In genomic region chr11:106366316-106366715, GRCm38 (mm10) we compare ENCODE assay signal across 8 mouse cellular contexts. TPM values are rescaled to one million over a fixed set of nuclear protein-coding genes. Genes with fewer than 3 reads are reported as not detected.
DNase-seq lines count a peak whose midpoint lies in the region; ATAC-seq and TF ChIP-seq lines count a peak whose summit lies in the region.

No protein-coding gene starts in this region.

- peak; percentile 90 for TF ChIP-seq CTCF in left cerebral cortex, adult 2 months (IDR thresholded peaks at IDR 0.05)
- TF ChIP-seq CTCF in spleen, adult 2 months (IDR thresholded peaks at IDR 0.05; ENCODE audit: extremely low read depth, insufficient read depth, insufficient read length, insufficient replicate concordance), result peak; percentile 84; the same call in 1 of the 2 replicates

- no peaks in the 10 kb centered on the region for H3K9me3 ChIP-seq in forebrain, embryonic 10.5 days
- no peaks in the 10 kb centered on the region for H3K9me3 ChIP-seq in forebrain, embryonic 16.5 days (ENCODE audit: control insufficient read depth, low read length)
- no peaks in the 10 kb centered on the region for H3K9me3 ChIP-seq in forebrain, embryonic 13.5 days (replicated peaks)

- H3K27me3 ChIP-seq in forebrain, embryonic 10.5 days (ENCODE audit: poor library complexity, severe bottlenecking), result 0 out of 2 replicates have a peak, but pooled peaks cover 6% of the 10 kb centered on the region
- H3K27me3 ChIP-seq in forebrain, embryonic 16.5 days (replicated peaks; ENCODE audit: control insufficient read depth, insufficient read depth, low read length), result no peaks in the 10 kb centered on the region
- no peaks in the 10 kb centered on the region for H3K27me3 ChIP-seq in forebrain, embryonic 13.5 days
- no peaks in the 10 kb centered on the region for H3K27me3 ChIP-seq in spleen, adult 2 months (ENCODE audit: control insufficient read depth, insufficient read depth, low read length)

- intact Hi-C loops in left cerebral cortex, adult 2 months (cut with DNase I), result loop anchor here (5.0 kb wide), 1 partner anchor 64 kb away; the partner anchor contains the start of gene Gh

- no peak overlapping the region for H3K4me2 ChIP-seq in forebrain, embryonic 16.5 days (ENCODE audit: low read length)
- H3K4me2 ChIP-seq in forebrain, embryonic 13.5 days, result no peak overlapping the region

- H3K36me3 ChIP-seq in forebrain, embryonic 10.5 days (replicated peaks), result no peaks in the 10 kb centered on the region
- H3K36me3 ChIP-seq in forebrain, embryonic 16.5 days (ENCODE audit: control insufficient read depth, insufficient read depth), result no peaks in the 10 kb centered on the region
- no peaks in the 10 kb centered on the region for H3K36me3 ChIP-seq in forebrain, embryonic 13.5 days (ENCODE audit: poor library complexity, severe bottlenecking)
- no peaks in the 10 kb centered on the region for H3K36me3 ChIP-seq in spleen, adult 2 months (ENCODE audit: control insufficient read depth, insufficient read depth, low read length)

- no peak overlapping the region for H3K27ac ChIP-seq in forebrain, embryonic 10.5 days
- H3K27ac ChIP-seq in forebrain, embryonic 16.5 days (ENCODE audit: low read length), result no peak overlapping the region
- H3K27ac ChIP-seq in forebrain, embryonic 13.5 days, result no peak overlapping the region
- no peak overlapping the region for H3K27ac ChIP-seq in left cerebral cortex, adult 2 months
- H3K27ac ChIP-seq in spleen, adult 2 months (ENCODE audit: insufficient read depth, low read length), result no peak overlapping the region

- TF ChIP-seq POLR2A in spleen, adult 2 months (IDR thresholded peaks at IDR 0.05; ENCODE audit: low read depth, low read length), result no peak

- no peak for ATAC-seq in forebrain, embryonic 16.5 days
- ATAC-seq in forebrain, embryonic 13.5 days, result peak; percentile 43; the same call in 1 of the 2 replicates
- ATAC-seq in megakaryocyte-erythroid progenitor cell, adult 5-6 weeks (replicated peaks; ENCODE audit: low FRiP score, low TSS enrichment, poor library complexity, severe bottlenecking), result peak; percentile 84

- peak; percentile 76 for DNase-seq in forebrain, embryonic 10.5 days (ENCODE audit: extremely low spot score, low spot score)
- peak; percentile 43 for DNase-seq in c-Kit-negative CD71-positive TER-119-positive erythroid progenitor cells, embryonic 14.5 days (ENCODE audit: low read depth, low spot score)
- peak; percentile 94 for DNase-seq in heart, postnatal 4 days
- DNase-seq in left cerebral cortex, adult 2 months (ENCODE audit: extremely low spot score in 1 of 2, low spot score in 2 of 2), result peak; percentile 59 to 80
- DNase-seq in spleen, adult 2 months (ENCODE audit: low read depth in 1 of 2, low spot score in 2 of 2), result peak in 1 of 2 experiments; percentile 73

- peaks cover 27% of the 10 kb centered on the region for H3K4me1 ChIP-seq in forebrain, embryonic 10.5 days
- H3K4me1 ChIP-seq in forebrain, embryonic 16.5 days (replicated peaks; ENCODE audit: control insufficient read depth, insufficient read depth, low read length), result 0 out of 2 replicates have a peak, but pooled peaks cover 3% of the 10 kb centered on the region
- H3K4me1 ChIP-seq in forebrain, embryonic 13.5 days, result peaks cover 10% of the 10 kb centered on the region
- H3K4me1 ChIP-seq in spleen, adult 2 months (ENCODE audit: control insufficient read depth, insufficient read depth, insufficient read length), result no peaks in the 10 kb centered on the region

- H3K4me3 ChIP-seq in forebrain, embryonic 10.5 days, result no peak overlapping the region
- no peak overlapping the region for H3K4me3 ChIP-seq in forebrain, embryonic 16.5 days (replicated peaks; ENCODE audit: low read length)
- no peak overlapping the region for H3K4me3 ChIP-seq in forebrain, embryonic 13.5 days
- no peak overlapping the region for H3K4me3 ChIP-seq in left cerebral cortex, adult 2 months
- H3K4me3 ChIP-seq in spleen, adult 2 months (ENCODE audit: extremely low read depth, insufficient read depth, insufficient read length), result no peak overlapping the region

- H3K9ac ChIP-seq in forebrain, embryonic 16.5 days (replicated peaks; ENCODE audit: low read depth, low read length), result no peak overlapping the region
- H3K9ac ChIP-seq in forebrain, embryonic 13.5 days, result no peak overlapping the region

- 12% methylated on average over 3 of the region's 3 CpGs for WGBS in forebrain, embryonic 10.5 days
- 14% methylated on average over 3 of the region's 3 CpGs for WGBS in forebrain, embryonic 16.5 days
- WGBS in forebrain, embryonic 13.5 days, result 20% methylated on average over 3 of the region's 3 CpGs
- whole genome bisulfite sequencing in spleen, adult 2 months, result 4% methylated on average over 3 of the region's 3 CpGs

RNA-seq across cellular contexts. Expression of gene Prr29, which starts 1.0 kb away (rescaled TPM):
- not detected in 2 replicates for polyA plus RNA-seq in forebrain, embryonic 10.5 days (2016; fragmentation: Nextera tagmentation; extraction: Ambion mirVana)
- polyA plus RNA-seq in forebrain, embryonic 16.5 days (2015; fragmentation: Nextera tagmentation; extraction: Ambion mirVana), result not detected in 2 replicates
- not detected in 2 replicates for polyA plus RNA-seq in forebrain, embryonic 13.5 days (2015; fragmentation: Nextera tagmentation; extraction: Ambion mirVana)
- under 1 TPM; 0.41 to 0.52 TPM for total RNA-seq in heart, postnatal 4 days (2021)
- not detected for total RNA-seq in left cerebral cortex, adult 2 months (2021)
- 4.6 TPM in 1 of 2 replicates, not detected in the other for total RNA-seq in megakaryocyte-erythroid progenitor cell, adult 5-6 weeks (2014; fragmentation: Nextera tagmentation)
- not detected in 2 replicates for total RNA-seq in megakaryocyte-erythroid progenitor cell, adult 5-6 weeks (2017)
- polyA plus RNA-seq in spleen, adult 2 months (2012; rRNA removed), result 0.55 and 0.82 TPM in 2 replicates

RNA-seq across cellular contexts. Expression of gene Scn4a, which starts 13.2 kb away (rescaled TPM):
- polyA plus RNA-seq in forebrain, embryonic 10.5 days (2016; fragmentation: Nextera tagmentation; extraction: Ambion mirVana), result 0.07 TPM in 1 of 2 replicates, not detected in the other
- 0.03 TPM in 1 of 2 replicates, not detected in the other for polyA plus RNA-seq in forebrain, embryonic 16.5 days (2015; fragmentation: Nextera tagmentation; extraction: Ambion mirVana)
- polyA plus RNA-seq in forebrain, embryonic 13.5 days (2015; fragmentation: Nextera tagmentation; extraction: Ambion mirVana), result 0.04 TPM in 1 of 2 replicates, not detected in the other
- 1 to 10 TPM; 2.5 to 3.5 TPM for total RNA-seq in heart, postnatal 4 days (2021)
- not detected for total RNA-seq in left cerebral cortex, adult 2 months (2021)
- 0.11 TPM in 1 of 2 replicates, not detected in the other for total RNA-seq in megakaryocyte-erythroid progenitor cell, adult 5-6 weeks (2014; fragmentation: Nextera tagmentation)
- not detected in 2 replicates for total RNA-seq in megakaryocyte-erythroid progenitor cell, adult 5-6 weeks (2017)
- 6.1 and 6.5 TPM in 2 replicates for polyA plus RNA-seq in spleen, adult 2 months (2012; rRNA removed)

RNA-seq across cellular contexts. Expression of gene Icam2, which starts 21.6 kb away (rescaled TPM):
- 14.8 and 17.5 TPM in 2 replicates for polyA plus RNA-seq in forebrain, embryonic 10.5 days (2016; fragmentation: Nextera tagmentation; extraction: Ambion mirVana)
- polyA plus RNA-seq in forebrain, embryonic 16.5 days (2015; fragmentation: Nextera tagmentation; extraction: Ambion mirVana), result 10.9 and 12.6 TPM in 2 replicates
- polyA plus RNA-seq in forebrain, embryonic 13.5 days (2015; fragmentation: Nextera tagmentation; extraction: Ambion mirVana), result 10.3 and 11.6 TPM in 2 replicates
- total RNA-seq in heart, postnatal 4 days (2021), result 10 to 100 TPM; 55.6 to 56.5 TPM
- 1 to 10 TPM; 3.2 to 3.6 TPM for total RNA-seq in left cerebral cortex, adult 2 months (2021)
- total RNA-seq in megakaryocyte-erythroid progenitor cell, adult 5-6 weeks (2014; fragmentation: Nextera tagmentation), result 20.5 and 46.5 TPM in 2 replicates
- 51.4 and 82.3 TPM in 2 replicates for total RNA-seq in megakaryocyte-erythroid progenitor cell, adult 5-6 weeks (2017)
- polyA plus RNA-seq in spleen, adult 2 months (2012; rRNA removed), result 82.6 and 93.8 TPM in 2 replicates

RNA-seq across cellular contexts. Expression of gene Cd79b, which starts 51.8 kb away (rescaled TPM):
- 0.82 and 1.2 TPM in 2 replicates for polyA plus RNA-seq in forebrain, embryonic 10.5 days (2016; fragmentation: Nextera tagmentation; extraction: Ambion mirVana)
- polyA plus RNA-seq in forebrain, embryonic 16.5 days (2015; fragmentation: Nextera tagmentation; extraction: Ambion mirVana), result 0.65 and 0.75 TPM in 2 replicates
- 0.27 and 0.49 TPM in 2 replicates for polyA plus RNA-seq in forebrain, embryonic 13.5 days (2015; fragmentation: Nextera tagmentation; extraction: Ambion mirVana)
- total RNA-seq in heart, postnatal 4 days (2021), result 1 to 10 TPM; 1.2 to 2.1 TPM
- not detected for total RNA-seq in left cerebral cortex, adult 2 months (2021)
- 5.1 and 21.6 TPM in 2 replicates for total RNA-seq in megakaryocyte-erythroid progenitor cell, adult 5-6 weeks (2014; fragmentation: Nextera tagmentation)
- 1.4 and 3.5 TPM in 2 replicates for total RNA-seq in megakaryocyte-erythroid progenitor cell, adult 5-6 weeks (2017)
- polyA plus RNA-seq in spleen, adult 2 months (2012; rRNA removed), result 556 and 588 TPM in 2 replicates
